Mouse (Mus musculus) cerebellum, adult 18-20 months (tissue): ENCODE data around the gene Smarcb1.

ENCODE experiments used
- DNase-seq, 2 experiments: peaks; one replicate each; pipeline ENCODE4 v3.0.0; 2021

Smarcb1 gene

DNA sequence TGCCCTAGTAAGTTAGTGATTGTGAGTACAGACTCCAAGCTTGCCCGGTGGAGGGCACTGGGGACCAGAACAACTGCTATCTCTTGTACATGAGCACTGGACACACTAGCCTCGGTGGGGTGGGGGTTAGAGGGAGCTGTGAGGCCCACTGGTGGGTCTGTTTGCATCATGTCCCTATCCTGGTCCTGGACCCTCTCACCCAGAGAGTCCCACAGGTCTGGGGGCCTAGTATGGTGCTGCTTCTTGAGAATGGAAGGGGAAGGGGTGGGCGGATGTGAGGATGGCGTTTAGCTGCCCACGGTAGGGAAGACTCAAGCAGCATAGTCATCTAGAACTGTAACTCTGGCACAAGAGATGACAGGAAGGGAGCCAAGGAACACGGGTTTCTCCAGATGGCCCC, 66.6 kb downstream of the Smarcb1 start:
- DNase-seq: no peak

DNA sequence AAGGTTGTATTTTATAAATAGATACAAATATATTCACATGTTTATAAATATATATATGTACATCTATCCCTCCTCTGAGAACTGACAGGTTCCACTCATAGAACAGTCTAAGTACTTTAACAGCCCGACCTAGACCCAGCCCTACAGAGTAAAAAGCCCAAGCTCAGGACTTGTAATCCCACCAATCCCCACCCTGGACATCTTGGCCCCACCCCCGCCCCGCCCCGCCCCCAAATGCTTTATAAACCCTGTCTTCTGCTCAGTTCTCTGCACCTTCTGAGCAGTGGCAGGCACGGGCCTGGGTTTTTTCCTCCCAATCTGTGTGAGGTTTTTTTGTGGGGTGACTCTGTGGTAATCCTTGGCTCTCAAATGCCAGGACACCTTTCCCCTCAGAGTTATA, 67.3 kb downstream of the Smarcb1 start:
- no peak for DNase-seq

DNA sequence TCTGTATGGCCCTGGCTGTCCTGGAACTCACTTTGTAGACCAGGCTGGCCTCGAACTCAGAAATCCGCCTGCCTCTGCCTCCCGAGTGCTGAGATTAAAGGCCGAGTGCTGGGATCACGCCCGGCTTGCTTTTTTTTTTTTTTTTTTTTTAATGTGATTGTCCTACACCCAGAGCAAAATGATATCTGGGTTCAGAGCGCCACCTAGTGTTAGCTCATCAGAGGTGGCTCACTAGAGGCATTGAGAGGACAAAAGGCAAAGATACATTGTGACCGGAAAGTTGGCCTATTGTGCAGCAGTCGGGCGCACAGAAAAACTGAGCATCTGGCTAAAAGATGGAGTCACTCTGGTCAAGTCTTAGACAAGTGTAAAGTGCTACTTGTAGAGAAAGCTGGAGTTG, 68.0 kb downstream of the Smarcb1 start:
- peak; percentile 90 to 91 for DNase-seq

DNA sequence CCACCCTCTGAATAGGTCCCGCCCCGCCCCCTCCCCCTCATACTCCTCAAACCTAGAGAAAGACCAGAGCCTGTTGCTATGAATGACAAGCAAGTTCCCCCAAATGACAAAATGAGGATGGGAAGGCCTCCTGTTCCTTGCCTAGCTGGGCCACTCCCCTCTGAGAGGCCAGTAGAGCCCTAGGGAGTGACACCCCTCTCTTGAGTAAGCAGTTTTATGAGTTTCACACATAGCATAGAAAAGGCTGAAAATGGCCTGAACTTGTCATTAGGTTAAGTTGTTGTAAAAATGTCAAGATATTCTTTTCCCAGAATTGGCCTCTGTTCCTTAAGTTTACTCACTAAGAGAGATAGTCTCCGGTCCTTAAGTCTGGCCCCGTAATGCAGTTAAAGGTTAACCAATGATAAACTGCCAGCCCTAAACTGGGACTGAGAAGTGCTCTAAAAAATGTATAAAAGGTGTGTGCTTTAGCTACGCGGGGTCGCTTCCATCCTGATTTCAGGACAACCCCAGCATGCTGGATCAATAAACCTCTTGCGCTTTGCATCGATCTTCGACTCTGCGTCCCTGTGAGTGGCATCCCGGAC, 68.8 kb downstream of the Smarcb1 start:
- no peak for DNase-seq

DNA sequence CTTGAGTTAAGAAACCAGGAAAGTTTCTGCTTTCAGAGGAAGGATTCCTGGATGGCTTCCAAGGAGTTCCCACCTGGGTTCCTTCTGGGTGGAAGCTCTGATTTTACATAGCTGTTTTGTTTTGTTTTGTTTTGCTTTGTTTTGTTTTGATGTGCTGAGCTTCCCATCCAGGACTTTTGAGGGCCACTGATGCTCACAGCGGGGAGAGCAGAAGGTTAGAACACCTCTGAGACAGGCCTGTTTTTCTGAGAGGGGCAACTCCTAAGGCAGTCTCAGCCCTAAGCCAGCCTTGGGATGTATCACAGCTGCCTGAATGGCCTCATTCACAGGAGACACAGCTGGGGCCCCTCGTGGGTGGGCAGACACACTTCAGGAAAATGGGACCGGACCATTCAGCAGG, 69.7 kb downstream of the Smarcb1 start:
- no peak for DNase-seq

DNA sequence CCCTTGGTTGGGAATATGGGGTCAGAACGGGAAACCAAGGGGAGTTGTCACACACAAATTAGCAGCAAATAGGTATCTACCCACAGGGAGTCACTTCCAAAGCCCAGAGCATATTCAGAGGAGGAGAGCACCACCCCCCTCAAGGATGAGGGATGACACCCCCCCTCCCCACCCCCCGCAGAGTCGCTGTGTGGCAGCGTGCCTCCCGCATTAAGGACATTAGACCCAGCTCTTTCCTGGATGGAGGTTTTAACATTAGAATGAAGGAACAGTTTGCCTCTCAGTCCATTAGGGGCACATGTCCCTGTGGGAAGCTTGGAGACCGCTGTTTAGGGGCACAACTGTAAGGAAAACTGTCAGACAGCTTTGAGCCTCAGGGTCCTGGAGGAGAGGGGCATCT, 70.3 kb downstream of the Smarcb1 start:
- no peak for DNase-seq

DNA sequence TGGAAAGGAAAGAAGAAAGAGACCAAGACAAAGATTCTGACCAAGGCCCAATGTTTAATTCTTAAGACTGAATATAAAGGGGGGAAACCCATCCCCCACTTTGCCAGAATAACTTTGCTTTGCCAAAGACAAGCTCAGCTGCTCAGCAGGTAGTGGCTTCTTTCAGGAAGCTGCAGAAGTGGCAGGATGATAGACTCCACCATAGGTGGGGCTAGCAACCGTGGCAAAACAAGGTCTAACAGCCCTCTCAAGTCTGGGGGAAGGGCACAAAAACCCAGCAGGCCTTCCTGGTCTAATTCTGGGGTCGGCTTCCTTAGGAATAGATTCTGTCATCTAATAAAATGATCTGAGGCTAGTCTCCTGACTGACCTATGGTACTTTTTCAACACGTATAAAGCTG, 73.0 kb downstream of the Smarcb1 start:
- no peak for DNase-seq
